Mouse (Mus musculus): Measurements from ENCODE around the gene Olfr773. TPM values are rescaled to one million over a fixed set of nuclear protein-coding genes. Genes with fewer than 3 reads are reported as not detected.

Gene Olfr773
- polyA plus RNA-seq (2017; shearing (Covaris generic)): not detected

GRCm38 (mm10) chr10:129187319-129187718 lies at the start of gene Olfr773:
TSS of gene Olfr773 (minus strand) at chr10:129187419.

GRCm38 (mm10) chr10:129235904-129236303 lies 48.7 kb upstream of the Olfr773 start, which contains the start of gene Olfr774:
TSS of gene Olfr774 (plus strand) at chr10:129236204.

GRCm38 (mm10) chr10:129177821-129178220 lies 9.4 kb downstream of the Olfr773 start, which contains the start of gene Olfr772:
TSS of gene Olfr772 (minus strand) at chr10:129177921.

GRCm38 (mm10) chr10:129164651-129165050 lies 22.6 kb downstream of the Olfr773 start, which contains the start of gene Olfr771:
TSS of gene Olfr771 (minus strand) at chr10:129164751.

GRCm38 (mm10) chr10:129138898-129139297 lies 48.3 kb downstream of the Olfr773 start, which contains the start of gene Olfr770:
TSS of gene Olfr770 (minus strand) at chr10:129138998.

Other genes starting within 250 kb of the Olfr773 start
- not detected for gene Mettl7b, start 226.4 kb downstream of the Olfr773 start, polyA plus RNA-seq (2017; shearing (Covaris generic))
- not detected for gene Olfr9, start 198.0 kb downstream of the Olfr773 start, polyA plus RNA-seq (2017; shearing (Covaris generic))
- gene Olfr763, start 176.6 kb downstream of the Olfr773 start, polyA plus RNA-seq (2017; shearing (Covaris generic)): not detected
- gene Olfr764-ps1, start 147.5 kb downstream of the Olfr773 start, polyA plus RNA-seq (2017; shearing (Covaris generic)): not detected
- not detected for gene Olfr765, start 137.4 kb downstream of the Olfr773 start, polyA plus RNA-seq (2017; shearing (Covaris generic))
- not detected for gene Olfr766-ps1, start 118.4 kb downstream of the Olfr773 start, polyA plus RNA-seq (2017; shearing (Covaris generic))
- gene Olfr767, start 104.5 kb downstream of the Olfr773 start, polyA plus RNA-seq (2017; shearing (Covaris generic)): not detected
- gene Olfr768, start 88.0 kb downstream of the Olfr773 start, polyA plus RNA-seq (2017; shearing (Covaris generic)): not detected
- gene Olfr769, start 69.6 kb downstream of the Olfr773 start, polyA plus RNA-seq (2017; shearing (Covaris generic)): not detected
- not detected for gene Olfr770, start 48.4 kb downstream of the Olfr773 start, polyA plus RNA-seq (2017; shearing (Covaris generic))
- not detected for gene Olfr771, start 22.7 kb downstream of the Olfr773 start, polyA plus RNA-seq (2017; shearing (Covaris generic))
- gene Olfr772, start 9.5 kb downstream of the Olfr773 start, polyA plus RNA-seq (2017; shearing (Covaris generic)): not detected
- not detected for gene Olfr774, start 48.8 kb upstream of the Olfr773 start, polyA plus RNA-seq (2017; shearing (Covaris generic))
- not detected for gene Olfr775, start 61.0 kb upstream of the Olfr773 start, polyA plus RNA-seq (2017; shearing (Covaris generic))
- gene Olfr776, start 71.7 kb upstream of the Olfr773 start, polyA plus RNA-seq (2017; shearing (Covaris generic)): not detected
- not detected for gene Olfr777, start 84.1 kb upstream of the Olfr773 start, polyA plus RNA-seq (2017; shearing (Covaris generic))
- gene Olfr780, start 130.7 kb upstream of the Olfr773 start, polyA plus RNA-seq (2017; shearing (Covaris generic)): not detected
- gene Olfr781, start 141.4 kb upstream of the Olfr773 start, polyA plus RNA-seq (2017; shearing (Covaris generic)): not detected
- gene Olfr782, start 161.4 kb upstream of the Olfr773 start, polyA plus RNA-seq (2017; shearing (Covaris generic)): not detected
- gene Olfr784, start 196.7 kb upstream of the Olfr773 start, polyA plus RNA-seq (2017; shearing (Covaris generic)): not detected
- gene Olfr785, start 218.0 kb upstream of the Olfr773 start, polyA plus RNA-seq (2017; shearing (Covaris generic)): not detected
- not detected for gene Olfr786, start 239.9 kb upstream of the Olfr773 start, polyA plus RNA-seq (2017; shearing (Covaris generic))